Mouse (Mus musculus) C2C12 (cell line): Measurements from ENCODE around the gene Irf1. TPM values are rescaled to one million over a fixed set of nuclear protein-coding genes. Genes with fewer than 3 reads are reported as not detected.

Source experiments
- H3K27me3 ChIP-seq: one replicate; pipeline ENCODE4 v1.6.1; 2011; ENCODE audit not compliant: control insufficient read depth, insufficient read depth, insufficient read length
- H3K36me3 ChIP-seq: one replicate; pipeline ENCODE4 v1.6.1; 2011; ENCODE audit not compliant: control insufficient read depth, insufficient read depth
- H3K4me3 ChIP-seq: one replicate; pipeline ENCODE4 v1.5.1; 2011; ENCODE audit warnings: mild to moderate bottlenecking, control low read depth; ENCODE audit not compliant: poor library complexity, insufficient read depth, severe bottlenecking
- H3K79me2 ChIP-seq: one replicate; pipeline ENCODE4 v1.6.1; 2011; ENCODE audit not compliant: control insufficient read depth, insufficient read depth
- H3K79me3 ChIP-seq: one replicate; pipeline ENCODE4 v1.6.1; 2011; ENCODE audit warnings: low read depth, control low read depth
- H3ac ChIP-seq: one replicate; pipeline ENCODE3; 2011; ENCODE audit warnings: low read depth; ENCODE audit not compliant: control insufficient read depth, insufficient read length
- CEBPB ChIP-seq: IDR thresholded peaks from one replicate; pipeline ENCODE4 v1.6.1; 2011; ENCODE audit warnings: low read depth, mild to moderate bottlenecking, control low read depth, moderate library complexity
- CTCF ChIP-seq: IDR thresholded peaks from one replicate; pipeline ENCODE4 v1.5.1; 2011; ENCODE audit not compliant: control insufficient read depth, insufficient read depth, insufficient read length
- FOSL1 ChIP-seq: IDR thresholded peaks from one replicate; pipeline ENCODE4 v1.8.0; 2011; ENCODE audit warnings: mild to moderate bottlenecking, low read length; ENCODE audit not compliant: poor library complexity, insufficient read depth, severe bottlenecking
- MAX ChIP-seq: IDR thresholded peaks from one replicate; pipeline ENCODE4 v1.6.1; 2011; ENCODE audit warnings: mild to moderate bottlenecking, control low read depth
- MYOD1 ChIP-seq: IDR thresholded peaks from one replicate; pipeline ENCODE4 v1.6.1; 2011; ENCODE audit warnings: low read depth; ENCODE audit not compliant: control insufficient read depth, insufficient read length
- MYOG ChIP-seq: IDR thresholded peaks from one replicate; pipeline ENCODE4 v1.6.1; 2011; ENCODE audit not compliant: control insufficient read depth, insufficient read length; ENCODE audit errors: extremely low read depth
- USF1 ChIP-seq: IDR thresholded peaks from one replicate; pipeline ENCODE4 v1.6.1; 2011; ENCODE audit warnings: low read depth, mild to moderate bottlenecking, control low read depth, moderate library complexity
- polyA plus RNA-seq: library from polyadenylated mRNA; unstranded; fragments of >200 nt; fragmentation: generic; extraction: Trizol; gene quantifications from one replicate; pipeline ENCODE4 v1.2.1, GENCODE M21; 2012; ENCODE audit warnings: missing spikeins

Irf1 gene
- polyA plus RNA-seq, 1 experiment, result 26.7 TPM

- no peaks in the 10 kb centered on the region for H3K27me3 ChIP-seq
- no peak overlapping the region for H3K4me3 ChIP-seq
- TF ChIP-seq FOSL1, result no peak
- TF ChIP-seq MYOG, result no peak
- H3K36me3 ChIP-seq, result no peaks in the 10 kb centered on the region
- no peak overlapping the region for H3ac ChIP-seq
- no peaks in the 10 kb centered on the region for H3K79me2 ChIP-seq
- no peaks in the 10 kb centered on the region for H3K79me3 ChIP-seq
These were observed 45.0 kb downstream of the Irf1 start for GRCm38 (mm10) chr11:53814810-53815209.

GRCm38 (mm10) chr11:53816841-53817375 is 47.1 kb downstream of the Irf1 start:
- no peak for TF ChIP-seq FOSL1
- TF ChIP-seq MYOG, result no peak
- TF ChIP-seq CEBPB, result no peak
- TF ChIP-seq CTCF, result no peak
- TF ChIP-seq MAX, result no peak
- TF ChIP-seq USF1, result no peak
- no peak for TF ChIP-seq MYOD1
- Histone ChIP-seq H3K27me3 (no peaks in the 10 kb centered on the region), H3K79me3 (no peaks in the 10 kb centered on the region), H3K36me3 (no peaks in the 10 kb centered on the region), H3K79me2 (no peaks in the 10 kb centered on the region), H3K4me3 (no peak overlapping the region), H3ac (no peak overlapping the region)

- TF ChIP-seq MAX (no peak), MYOD1 (no peak), CEBPB (no peak), USF1 (no peak), FOSL1 (no peak), MYOG (no peak), CTCF (no peak)
- H3K79me3 ChIP-seq, result no peaks in the 10 kb centered on the region
- no peaks in the 10 kb centered on the region for H3K79me2 ChIP-seq
- H3ac ChIP-seq, result no peak overlapping the region
- no peak overlapping the region for H3K4me3 ChIP-seq
- H3K27me3 ChIP-seq, result no peaks in the 10 kb centered on the region
- H3K36me3 ChIP-seq, result no peaks in the 10 kb centered on the region
These were observed 49.0 kb downstream of the Irf1 start for GRCm38 (mm10) chr11:53818794-53819193.

GRCm38 (mm10) chr11:53819511-53819910 is 49.7 kb downstream of the Irf1 start:
- Histone ChIP-seq H3K79me2 (no peaks in the 10 kb centered on the region), H3ac (no peak overlapping the region), H3K79me3 (no peaks in the 10 kb centered on the region), H3K4me3 (no peak overlapping the region), H3K27me3 (no peaks in the 10 kb centered on the region), H3K36me3 (no peaks in the 10 kb centered on the region)
- no peak for TF ChIP-seq USF1
- no peak for TF ChIP-seq MAX
- no peak for TF ChIP-seq CEBPB
- TF ChIP-seq MYOD1, result no peak
- TF ChIP-seq CTCF, result no peak
- TF ChIP-seq MYOG, result no peak
- no peak for TF ChIP-seq FOSL1

GRCm38 (mm10) chr11:53820516-53821170 is 50.8 kb downstream of the Irf1 start:
- no peak overlapping the region for H3K4me3 ChIP-seq
- no peaks in the 10 kb centered on the region for H3K79me3 ChIP-seq
- no peaks in the 10 kb centered on the region for H3K36me3 ChIP-seq
- no peaks in the 10 kb centered on the region for H3K79me2 ChIP-seq
- H3K27me3 ChIP-seq, result no peaks in the 10 kb centered on the region
- no peak overlapping the region for H3ac ChIP-seq
- no peak for TF ChIP-seq MAX
- no peak for TF ChIP-seq CTCF
- no peak for TF ChIP-seq MYOG

GRCm38 (mm10) chr11:53821230-53821944 is 51.6 kb downstream of the Irf1 start:
- no peak overlapping the region for H3ac ChIP-seq
- H3K4me3 ChIP-seq, result no peak overlapping the region
- no peaks in the 10 kb centered on the region for H3K79me3 ChIP-seq
- no peak for TF ChIP-seq MAX
- no peak for TF ChIP-seq MYOD1
- peak; percentile 21 for TF ChIP-seq USF1
- no peak for TF ChIP-seq MYOG
- TF ChIP-seq CTCF, result no peak
- no peak for TF ChIP-seq CEBPB
- TF ChIP-seq FOSL1, result no peak
- no peaks in the 10 kb centered on the region for H3K79me2 ChIP-seq
- H3K27me3 ChIP-seq, result no peaks in the 10 kb centered on the region
- no peaks in the 10 kb centered on the region for H3K36me3 ChIP-seq
